Mouse (Mus musculus) lung, embryonic 15.5 days (tissue): ENCODE data around the gene Mob3a. TPM values are rescaled to one million over a fixed set of nuclear protein-coding genes. Genes with fewer than 3 reads are reported as not detected.
A peak's percentile ranks its signal among the peaks of the same experiment; 100 is the strongest.

Experiments used
- ATAC-seq: fragments of 200-750 bp; cut with Nextera tagmentation; 2 replicates; pipeline ENCODE4 v1.8.0; 2017; ENCODE audit warnings: moderate number of reproducible peaks, borderline replicate concordance; ENCODE audit not compliant: low FRiP score, low TSS enrichment; ENCODE audit errors: extremely low read depth
- H3K27ac ChIP-seq: fragments of 300-500 bp; sonication (generic); 2 replicates; pipeline ENCODE4 v1.5.1; 2015; ENCODE audit warnings: moderate library complexity, mild to moderate bottlenecking, inconsistent platforms
- H3K27me3 ChIP-seq: fragments of 300-500 bp; sonication (generic); 2 replicates; pipeline ENCODE4 v1.6.1; 2015; ENCODE audit warnings: inconsistent platforms
- H3K36me3 ChIP-seq: fragments of 300-500 bp; sonication (generic); 2 replicates; pipeline ENCODE4 v1.6.1; 2015; ENCODE audit warnings: inconsistent platforms
- H3K4me1 ChIP-seq: fragments of 300-500 bp; sonication (generic); 2 replicates; pipeline ENCODE4 v1.6.1; 2015; ENCODE audit warnings: inconsistent platforms
- H3K4me2 ChIP-seq: fragments of 300-500 bp; sonication (generic); 2 replicates; pipeline ENCODE4 v1.6.1; 2015; ENCODE audit warnings: inconsistent platforms, mild to moderate bottlenecking, moderate library complexity
- H3K4me3 ChIP-seq: fragments of 300-500 bp; sonication (generic); 2 replicates; pipeline ENCODE4 v1.5.1; 2015; ENCODE audit warnings: mild to moderate bottlenecking, inconsistent platforms
- H3K9ac ChIP-seq: fragments of 300-500 bp; sonication (generic); 2 replicates; pipeline ENCODE4 v1.6.1; 2015; ENCODE audit warnings: inconsistent platforms
- H3K9me3 ChIP-seq: fragments of 300-500 bp; sonication (generic); 2 replicates; pipeline ENCODE4 v1.6.1; 2016; ENCODE audit warnings: inconsistent platforms
- WGBS: fragments of 180-500 bp; shearing (Covaris S2); methylation state at CpG from one replicate; pipeline ENCODE4 v1.1.7; 2015; 5-methylcytosine and 5-hydroxymethylcytosine counted together
- polyA plus RNA-seq: library from polyadenylated mRNA; unstranded; fragments of >200 nt; fragmentation: Nextera tagmentation; extraction: Ambion mirVana; gene quantifications from 2 replicates; pipeline ENCODE4 v1.2.1, GENCODE M21; 2015

The Mob3a gene
- polyA plus RNA-seq, 1 experiment from 2014 or later = 44.7 TPM

- no peaks in the 10 kb centered on the region for H3K27me3 ChIP-seq
- H3K9me3 ChIP-seq = no peaks in the 10 kb centered on the region
- WGBS = 86% methylated on average over 5 of the region's 5 CpGs
- peaks cover 97% of the 10 kb centered on the region for H3K36me3 ChIP-seq
- no peak overlapping the region for H3K9ac ChIP-seq
- H3K27ac ChIP-seq = no peak overlapping the region
- no peaks in the 10 kb centered on the region for H3K4me1 ChIP-seq
- H3K4me2 ChIP-seq = no peak overlapping the region
- H3K4me3 ChIP-seq = no peak overlapping the region
- no peak for ATAC-seq
Observed at GRCm38 (mm10) chr10:80727369-80728127, 25.8 kb upstream of the Mob3a start.

DNA sequence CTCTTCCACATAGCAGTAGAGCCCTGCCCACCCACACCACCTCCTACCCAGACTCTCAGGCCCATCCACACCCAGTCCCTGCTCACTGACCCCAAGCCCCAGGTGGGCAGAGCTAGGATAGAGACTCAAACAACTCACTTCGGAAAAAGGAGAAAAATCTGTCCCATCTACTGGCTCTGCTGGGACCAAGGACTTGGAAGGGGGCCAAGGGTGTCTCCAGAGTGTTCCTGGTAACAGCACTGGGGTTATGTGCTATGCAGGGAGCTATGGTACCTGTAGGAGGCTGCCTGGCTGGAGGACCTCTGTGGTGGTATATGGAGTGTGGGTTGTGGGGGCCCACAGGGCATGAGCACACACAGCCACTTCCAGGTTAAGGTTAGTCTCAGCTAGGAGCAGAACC lies 15.5 kb upstream of the Mob3a start:
- Histone ChIP-seq H3K27me3 (no peaks in the 10 kb centered on the region), H3K9ac (no peak overlapping the region), H3K4me2 (no peak overlapping the region), H3K36me3 (peaks cover 96% of the 10 kb centered on the region), H3K9me3 (no peaks in the 10 kb centered on the region), H3K4me3 (no peak overlapping the region), H3K27ac (no peak overlapping the region), H3K4me1 (no peaks in the 10 kb centered on the region)
- 77% methylated on average over 1 of the region's 1 CpGs for WGBS
- ATAC-seq = no peak

GRCm38 (mm10) chr10:80710834-80711233 lies 9.1 kb upstream of the Mob3a start:
- Histone ChIP-seq H3K9me3 (no peaks in the 10 kb centered on the region), H3K4me1 (no peaks in the 10 kb centered on the region), H3K27me3 (no peaks in the 10 kb centered on the region), H3K9ac (no peak overlapping the region), H3K27ac (no peak overlapping the region), H3K36me3 (peaks cover 91% of the 10 kb centered on the region), H3K4me3 (no peak overlapping the region), H3K4me2 (no peak overlapping the region)
- WGBS = 84% methylated on average over 3 of the region's 3 CpGs
- ATAC-seq = no peak

DNA sequence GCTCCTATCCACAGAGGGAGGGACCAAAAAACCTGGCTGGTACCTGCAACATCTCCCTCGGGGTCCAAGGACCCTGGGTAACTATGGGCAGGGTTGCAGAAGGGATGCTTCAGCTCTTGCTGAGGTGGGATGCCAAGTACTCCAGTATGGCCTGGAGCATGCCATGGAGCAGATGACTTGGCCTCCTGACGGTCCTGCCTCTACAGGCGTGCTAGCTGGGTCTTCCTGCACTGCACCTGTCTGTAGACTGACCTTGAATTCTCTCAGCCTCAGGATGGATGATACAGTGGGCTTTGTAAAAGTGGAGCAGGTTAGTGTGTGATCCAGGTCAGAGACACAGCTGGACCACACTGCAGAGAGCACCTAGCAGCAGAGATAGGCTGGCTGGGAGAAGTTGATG lies 3.7 kb upstream of the Mob3a start:
- Histone ChIP-seq H3K9ac (no peak overlapping the region), H3K4me1 (peaks cover 23% of the 10 kb centered on the region), H3K9me3 (no peaks in the 10 kb centered on the region), H3K4me2 (no peak overlapping the region), H3K4me3 (no peak overlapping the region), H3K27ac (no peak overlapping the region), H3K36me3 (peaks cover 39% of the 10 kb centered on the region), H3K27me3 (no peaks in the 10 kb centered on the region)
- WGBS = 81% methylated on average over 3 of the region's 3 CpGs
- ATAC-seq = no peak

GRCm38 (mm10) chr10:80705033-80705432 lies 3.3 kb upstream of the Mob3a start:
- Histone ChIP-seq H3K27ac (no peak overlapping the region), H3K9ac (no peak overlapping the region), H3K36me3 (peaks cover 34% of the 10 kb centered on the region), H3K4me1 (peaks cover 27% of the 10 kb centered on the region), H3K4me3 (no peak overlapping the region), H3K27me3 (no peaks in the 10 kb centered on the region), H3K4me2 (no peak overlapping the region), H3K9me3 (no peaks in the 10 kb centered on the region)
- no peak for ATAC-seq
- 55% methylated on average over 3 of the region's 3 CpGs for WGBS

DNA sequence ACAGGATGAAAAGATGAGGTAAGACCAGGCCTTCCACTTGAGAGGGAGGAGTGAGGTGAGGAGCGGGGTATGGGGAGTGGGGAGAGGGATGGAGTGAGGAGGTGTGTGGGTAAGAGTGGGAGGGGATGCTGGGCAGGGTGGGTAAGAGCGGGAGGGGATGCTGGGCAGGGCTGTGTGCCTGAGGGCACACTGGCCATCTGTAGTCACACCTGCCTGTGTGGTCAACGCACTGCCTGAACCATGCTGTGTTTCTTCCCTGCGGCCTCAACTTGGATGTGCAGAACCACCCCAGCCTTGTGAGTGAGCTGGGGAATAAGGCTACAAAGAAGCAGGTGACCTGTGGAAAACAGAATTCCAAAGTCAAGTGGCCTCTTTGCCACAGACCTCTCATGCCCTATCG lies 2.6 kb upstream of the Mob3a start:
- 80% methylated on average over 5 of the region's 5 CpGs for WGBS
- no peak for ATAC-seq
- Histone ChIP-seq H3K36me3 (peaks cover 28% of the 10 kb centered on the region), H3K27ac (no peak overlapping the region), H3K4me2 (no peak overlapping the region), H3K9me3 (no peaks in the 10 kb centered on the region), H3K9ac (no peak overlapping the region), H3K27me3 (no peaks in the 10 kb centered on the region), H3K4me3 (no peak overlapping the region), H3K4me1 (peaks cover 33% of the 10 kb centered on the region)

- Histone ChIP-seq H3K36me3 (peaks cover 20% of the 10 kb centered on the region), H3K9me3 (no peaks in the 10 kb centered on the region), H3K4me1 (peaks cover 34% of the 10 kb centered on the region), H3K4me3 (peak overlapping the region; percentile 69), H3K9ac (peak overlapping the region; percentile 62), H3K4me2 (peak overlapping the region; percentile 95), H3K27me3 (no peaks in the 10 kb centered on the region), H3K27ac (0 out of 2 replicates have a peak overlapping the region, but pooled peaks have one; percentile 88)
- WGBS = 84% methylated on average over 5 of the region's 5 CpGs
- ATAC-seq = no peak
Observed at GRCm38 (mm10) chr10:80703643-80704042, 1.9 kb upstream of the Mob3a start.

GRCm38 (mm10) chr10:80702536-80703390 lies 986 bp upstream of the Mob3a start:
- Histone ChIP-seq H3K4me1 (peaks cover 40% of the 10 kb centered on the region), H3K9ac (peak overlapping the region; percentile 62), H3K27ac (peak overlapping the region; percentile 88), H3K4me2 (peak overlapping the region; percentile 95), H3K27me3 (no peaks in the 10 kb centered on the region), H3K9me3 (no peaks in the 10 kb centered on the region), H3K4me3 (peak overlapping the region; percentile 69), H3K36me3 (peaks cover 12% of the 10 kb centered on the region)
- WGBS = under 1% methylated on average over 47 of the region's 47 CpGs
- ATAC-seq = peak; percentile 90

DNA sequence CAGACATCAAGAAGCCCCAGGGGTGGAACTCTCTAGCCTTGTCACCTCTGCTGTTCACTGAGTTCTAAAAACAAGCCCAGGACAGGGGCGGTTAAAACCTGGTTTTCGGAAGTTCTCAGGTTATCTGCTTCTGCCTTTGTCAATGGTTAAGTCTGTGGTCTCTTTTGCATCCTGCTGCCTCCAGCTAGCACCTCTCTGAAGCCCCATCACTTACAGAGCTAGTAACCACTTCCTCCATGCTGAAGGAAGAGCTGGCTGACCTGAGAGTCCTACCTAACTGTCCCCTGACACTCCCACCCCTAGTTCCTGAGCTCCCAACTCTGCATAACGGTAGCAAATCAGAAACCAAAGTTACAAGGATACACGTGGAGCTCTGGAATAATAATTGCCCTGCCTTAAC lies 1.0 kb downstream of the Mob3a start:
- no peaks in the 10 kb centered on the region for H3K36me3 ChIP-seq
- peaks cover 53% of the 10 kb centered on the region for H3K4me1 ChIP-seq
- no peaks in the 10 kb centered on the region for H3K9me3 ChIP-seq
- ATAC-seq = no peak
- peak overlapping the region; percentile 58 for H3K9ac ChIP-seq
- H3K27me3 ChIP-seq = no peaks in the 10 kb centered on the region
- 38% methylated on average over 4 of the region's 4 CpGs for WGBS
- peak overlapping the region; percentile 95 for H3K4me2 ChIP-seq
- 0 out of 2 replicates have a peak overlapping the region, but pooled peaks have one; percentile 88 for H3K27ac ChIP-seq
- peak overlapping the region; percentile 69 for H3K4me3 ChIP-seq

GRCm38 (mm10) chr10:80700038-80700504 lies 1.7 kb downstream of the Mob3a start:
- Histone ChIP-seq H3K27ac (no peak overlapping the region), H3K36me3 (no peaks in the 10 kb centered on the region), H3K4me1 (peaks cover 60% of the 10 kb centered on the region), H3K9me3 (no peaks in the 10 kb centered on the region), H3K9ac (peak overlapping the region; percentile 27; the same call in 1 of the 2 replicates), H3K27me3 (no peaks in the 10 kb centered on the region), H3K4me2 (peak overlapping the region; percentile 95), H3K4me3 (no peak overlapping the region)
- 78% methylated on average over 7 of the region's 7 CpGs for WGBS
- no peak for ATAC-seq

DNA sequence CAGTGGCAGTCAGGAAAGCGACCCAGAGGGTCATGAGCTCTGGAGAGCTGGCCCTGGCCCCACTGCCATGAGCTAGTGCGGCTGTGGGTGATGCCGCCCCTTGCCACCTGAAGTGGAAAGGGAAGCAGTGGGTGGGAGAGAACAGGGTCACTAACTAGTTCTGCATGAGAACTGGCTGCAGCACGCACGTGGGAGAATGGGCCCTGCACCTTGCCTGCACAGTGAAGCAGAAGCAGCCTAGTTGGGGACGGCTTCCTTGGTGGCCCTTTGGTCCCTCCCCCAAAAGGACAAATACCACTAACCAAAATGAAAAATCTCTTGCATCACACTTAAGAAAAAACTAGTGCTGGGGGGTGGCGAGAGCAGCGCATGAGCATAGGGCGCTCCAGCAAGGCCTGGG lies 3.2 kb downstream of the Mob3a start:
- H3K4me2 ChIP-seq = no peak overlapping the region
- no peak overlapping the region for H3K9ac ChIP-seq
- whole genome bisulfite sequencing = 87% methylated on average over 9 of the region's 9 CpGs
- H3K4me3 ChIP-seq = no peak overlapping the region
- H3K27me3 ChIP-seq = no peaks in the 10 kb centered on the region
- ATAC-seq = no peak
- H3K27ac ChIP-seq = no peak overlapping the region
- H3K9me3 ChIP-seq = no peaks in the 10 kb centered on the region
- peaks cover 4% of the 10 kb centered on the region; the same call in 1 of the 2 replicates for H3K36me3 ChIP-seq
- H3K4me1 ChIP-seq = peaks cover 61% of the 10 kb centered on the region

- no peak overlapping the region for H3K4me2 ChIP-seq
- WGBS = 70% methylated on average over 9 of the region's 9 CpGs
- peaks cover 4% of the 10 kb centered on the region; the same call in 1 of the 2 replicates for H3K36me3 ChIP-seq
- H3K9ac ChIP-seq = no peak overlapping the region
- no peak overlapping the region for H3K4me3 ChIP-seq
- no peaks in the 10 kb centered on the region for H3K27me3 ChIP-seq
- H3K9me3 ChIP-seq = no peaks in the 10 kb centered on the region
- peaks cover 53% of the 10 kb centered on the region for H3K4me1 ChIP-seq
- no peak for ATAC-seq
- no peak overlapping the region for H3K27ac ChIP-seq
Observed at GRCm38 (mm10) chr10:80697812-80698211, 4.0 kb downstream of the Mob3a start.
